Mouse (Mus musculus): Measurements from ENCODE around the gene Hspb6. TPM values are rescaled to one million over a fixed set of nuclear protein-coding genes. Genes with fewer than 3 reads are reported as not detected.
A peak's percentile ranks its signal among the peaks of the same experiment; 100 is the strongest.

Gene Hspb6
- polyA plus RNA-seq, 1 experiment from 2014 or later, result 5.3 TPM

- peaks cover 100% of the 10 kb centered on the region for H3K36me3 ChIP-seq
- no peak overlapping the region for H3K4me3 ChIP-seq
- H3K9me3 ChIP-seq, result no peaks in the 10 kb centered on the region
- no peaks in the 10 kb centered on the region for H3K4me1 ChIP-seq (replicated peaks)
- no peak for DNase-seq (ENCODE audit: low spot score)
- no peaks in the 10 kb centered on the region for H3K27me3 ChIP-seq (ENCODE audit: insufficient read depth, poor library complexity, severe bottlenecking)
- 94% methylated on average over 8 of the region's 8 CpGs for WGBS
- H3K27ac ChIP-seq, result no peak overlapping the region
Measured at GRCm38 (mm10) chr7:30579950-30580349, 28.0 kb downstream of the Hspb6 start.

GRCm38 (mm10) chr7:30581547-30581946 lies 29.6 kb downstream of the Hspb6 start:
- Histone ChIP-seq H3K4me1 (replicated peaks) (peaks cover 3% of the 10 kb centered on the region), H3K4me3 (no peak overlapping the region), H3K9me3 (no peaks in the 10 kb centered on the region), H3K27ac (no peak overlapping the region), H3K27me3 (ENCODE audit: insufficient read depth, poor library complexity, severe bottlenecking) (no peaks in the 10 kb centered on the region), H3K36me3 (peaks cover 100% of the 10 kb centered on the region)
- WGBS, result 96% methylated on average over 16 of the region's 16 CpGs
- no peak for DNase-seq (ENCODE audit: low spot score)

DNA sequence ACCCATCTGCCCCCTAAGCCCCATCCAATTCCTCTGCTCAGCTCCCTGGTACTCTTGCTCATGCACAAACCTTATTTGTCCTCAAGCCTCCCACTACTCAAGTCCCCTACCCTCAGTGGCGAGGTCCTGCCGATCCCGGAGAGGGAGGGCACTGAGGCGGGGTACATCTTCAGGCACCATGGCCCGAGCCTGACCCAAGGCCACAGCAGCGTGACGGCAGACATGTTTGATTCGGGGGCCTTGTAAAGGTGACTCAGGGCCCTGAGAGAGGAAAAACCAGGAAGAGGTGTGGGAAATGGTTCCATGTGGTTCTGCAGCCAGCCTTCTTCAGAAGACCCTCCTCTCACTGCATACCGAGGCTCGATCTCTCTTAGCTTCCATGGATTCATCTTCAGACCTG lies 32.4 kb downstream of the Hspb6 start:
- 94% methylated on average over 10 of the region's 10 CpGs for WGBS
- H3K36me3 ChIP-seq, result peaks cover 77% of the 10 kb centered on the region

GRCm38 (mm10) chr7:30585170-30585569 lies 33.2 kb downstream of the Hspb6 start:
- peaks cover 26% of the 10 kb centered on the region for H3K4me1 ChIP-seq (replicated peaks)
- 0 out of 2 replicates have a peak overlapping the region, but pooled peaks have one; percentile 1 for H3K4me3 ChIP-seq
- H3K36me3 ChIP-seq, result peaks cover 69% of the 10 kb centered on the region
- 95% methylated on average over 7 of the region's 7 CpGs for WGBS
- no peaks in the 10 kb centered on the region for H3K27me3 ChIP-seq (ENCODE audit: insufficient read depth, poor library complexity, severe bottlenecking)
- DNase-seq (ENCODE audit: low spot score), result no peak
- H3K9me3 ChIP-seq, result no peaks in the 10 kb centered on the region
- no peak overlapping the region for H3K27ac ChIP-seq

More for the DNA sequence above, 32.4 kb downstream of the Hspb6 start:
- H3K27me3 ChIP-seq (ENCODE audit: insufficient read depth, poor library complexity, severe bottlenecking), result no peaks in the 10 kb centered on the region
- no peaks in the 10 kb centered on the region for H3K9me3 ChIP-seq
- no peak overlapping the region for H3K4me3 ChIP-seq
- peaks cover 20% of the 10 kb centered on the region for H3K4me1 ChIP-seq (replicated peaks)
- no peak for DNase-seq (ENCODE audit: low spot score)
- no peak overlapping the region for H3K27ac ChIP-seq

DNA sequence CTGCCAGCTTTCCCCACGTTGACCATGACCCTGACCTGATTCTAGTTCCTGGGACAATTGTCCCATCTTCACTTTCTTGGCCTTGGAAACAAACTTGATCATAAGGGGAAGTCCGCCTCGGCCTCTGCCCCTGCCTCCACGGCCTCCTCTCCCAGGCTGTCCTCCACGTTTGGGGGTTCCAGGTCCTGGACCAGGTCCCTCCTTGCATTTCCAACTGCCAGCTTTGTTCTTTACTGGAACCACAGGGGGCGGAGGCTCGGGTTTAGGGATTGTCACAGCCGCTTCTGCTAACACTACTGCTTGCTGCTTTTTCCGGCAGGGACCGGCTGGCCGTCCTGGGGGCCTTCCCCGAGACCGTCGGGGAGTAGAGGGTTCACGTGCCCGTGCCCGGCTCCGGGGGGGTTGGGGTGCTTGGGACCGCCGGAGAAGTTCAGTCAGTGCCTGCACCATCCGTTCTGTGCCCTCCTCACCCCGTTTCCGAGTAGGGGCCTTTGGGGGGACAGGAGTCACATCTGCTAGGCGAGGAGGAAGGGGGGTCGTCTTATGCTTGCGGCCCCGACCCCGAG lies 34.6 kb downstream of the Hspb6 start:
- Histone ChIP-seq H3K27ac (peak overlapping the region; percentile 99), H3K9me3 (no peaks in the 10 kb centered on the region), H3K36me3 (peaks cover 55% of the 10 kb centered on the region), H3K4me3 (peak overlapping the region; percentile 99), H3K4me1 (replicated peaks) (peaks cover 29% of the 10 kb centered on the region), H3K27me3 (ENCODE audit: insufficient read depth, poor library complexity, severe bottlenecking) (no peaks in the 10 kb centered on the region)
- WGBS, result 89% methylated on average over 28 of the region's 28 CpGs
- DNase-seq (ENCODE audit: low spot score), result no peak

DNA sequence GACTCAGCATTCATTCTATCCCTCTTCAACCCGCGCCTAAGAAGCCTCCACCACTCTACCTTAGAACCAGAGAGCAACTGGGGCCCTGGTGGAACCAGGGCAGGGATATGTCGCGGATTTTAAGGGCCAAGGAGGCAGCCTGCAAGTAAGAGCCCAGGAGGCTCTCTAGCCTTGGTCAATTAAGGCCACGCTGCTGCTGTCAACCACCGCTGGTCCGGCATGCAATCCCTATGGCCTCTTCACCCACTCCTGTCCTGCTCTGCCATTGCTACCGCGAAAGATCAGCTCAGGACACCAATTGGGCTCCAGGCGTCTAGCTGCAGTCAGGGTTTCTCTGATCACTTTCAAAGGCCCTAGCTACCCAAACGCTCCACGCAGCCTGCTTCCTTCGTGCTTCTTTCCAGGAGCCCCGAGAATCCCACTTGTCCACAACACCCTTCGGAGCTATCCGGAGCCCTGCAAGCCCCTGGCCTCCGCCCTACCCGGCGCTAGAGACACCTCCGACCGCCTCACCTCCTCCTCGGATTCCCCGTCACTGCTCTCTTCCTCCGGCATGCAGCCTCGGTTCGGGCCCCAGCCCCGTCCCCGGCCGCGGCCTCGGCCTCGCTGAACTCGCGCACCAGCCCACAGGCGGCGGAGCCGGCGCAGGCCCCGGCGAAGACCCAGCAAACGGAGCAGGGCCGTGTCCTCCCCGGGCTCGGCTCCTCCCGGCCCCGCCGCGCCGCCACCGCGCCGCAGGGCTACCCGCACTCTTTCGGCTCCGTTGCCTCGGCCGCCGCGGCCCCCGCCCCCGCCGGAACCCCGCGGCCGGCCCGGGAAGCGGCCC lies 36.1 kb downstream of the Hspb6 start:
- Histone ChIP-seq H3K9me3 (no peaks in the 10 kb centered on the region), H3K4me3 (peak overlapping the region; percentile 99), H3K4me1 (replicated peaks) (peaks cover 29% of the 10 kb centered on the region), H3K36me3 (peaks cover 40% of the 10 kb centered on the region), H3K27me3 (ENCODE audit: insufficient read depth, poor library complexity, severe bottlenecking) (no peaks in the 10 kb centered on the region), H3K27ac (peak overlapping the region; percentile 99)
- no peak for DNase-seq (ENCODE audit: low spot score)
- under 1% methylated on average over 67 of the region's 67 CpGs for WGBS

- Histone ChIP-seq H3K4me1 (replicated peaks) (peaks cover 33% of the 10 kb centered on the region), H3K9me3 (no peaks in the 10 kb centered on the region), H3K36me3 (peaks cover 32% of the 10 kb centered on the region), H3K27ac (peak within 1 kb of the TSS; percentile 99), H3K4me3 (peak within 1 kb of the TSS; percentile 99), H3K27me3 (ENCODE audit: insufficient read depth, poor library complexity, severe bottlenecking) (no peaks in the 10 kb centered on the region)
- under 1% methylated on average over 65 of the region's 68 CpGs for WGBS
- peak; percentile 98 for DNase-seq (ENCODE audit: low spot score)
Measured at GRCm38 (mm10) chr7:30588676-30589434, 36.9 kb downstream of the Hspb6 start, which contains the start of gene Kmt2b. Gene Kmt2b (minus strand): TSS chr7:30588726.

- Histone ChIP-seq H3K27me3 (ENCODE audit: insufficient read depth, poor library complexity, severe bottlenecking) (no peaks in the 10 kb centered on the region), H3K9me3 (no peaks in the 10 kb centered on the region), H3K36me3 (peaks cover 24% of the 10 kb centered on the region), H3K4me1 (replicated peaks) (peaks cover 33% of the 10 kb centered on the region), H3K4me3 (peak overlapping the region; percentile 99), H3K27ac (peak overlapping the region; percentile 99)
- DNase-seq (ENCODE audit: low spot score), result peak; percentile 90
- 31% methylated on average over 40 of the region's 40 CpGs for WGBS
Measured at GRCm38 (mm10) chr7:30589435-30590301, 37.7 kb downstream of the Hspb6 start.

DNA sequence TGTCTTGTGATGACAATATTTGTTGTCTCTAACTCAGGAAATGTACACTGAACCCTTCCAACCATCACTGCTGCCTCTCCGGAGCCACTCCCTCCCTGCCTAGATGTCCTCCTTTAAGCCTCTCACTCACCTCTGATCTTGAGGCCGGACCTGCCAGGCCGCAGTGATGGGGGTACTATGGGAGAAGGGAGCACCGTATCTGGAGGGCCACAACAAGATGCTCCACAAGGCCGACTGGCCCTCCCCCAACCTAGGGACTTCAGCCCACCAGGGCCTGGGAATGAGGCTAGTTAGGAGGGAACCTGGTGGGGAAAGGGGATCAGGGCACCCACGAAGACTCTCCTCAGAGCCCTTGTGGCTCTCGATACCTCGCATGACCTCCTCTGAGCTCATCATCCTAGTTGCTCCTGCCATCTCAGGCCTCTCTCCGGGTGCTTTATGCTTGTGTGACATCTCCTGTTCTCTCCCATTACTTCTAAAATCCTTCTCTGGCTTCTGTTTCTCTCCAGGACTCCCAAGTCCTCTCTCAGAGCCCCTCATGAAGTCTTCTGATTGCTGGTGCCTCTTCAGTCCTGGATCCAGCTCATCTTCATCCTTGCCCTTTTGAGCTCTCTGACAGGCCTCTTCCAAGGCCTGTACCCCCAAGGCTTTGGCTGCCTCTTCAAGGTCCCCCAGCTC lies 39.1 kb downstream of the Hspb6 start:
- 84% methylated on average over 9 of the region's 9 CpGs for whole genome bisulfite sequencing
- Histone ChIP-seq H3K9me3 (no peaks in the 10 kb centered on the region), H3K4me3 (no peak overlapping the region), H3K27ac (peak overlapping the region; percentile 23; the same call in 1 of the 2 replicates), H3K27me3 (ENCODE audit: insufficient read depth, poor library complexity, severe bottlenecking) (no peaks in the 10 kb centered on the region), H3K4me1 (replicated peaks) (peaks cover 39% of the 10 kb centered on the region), H3K36me3 (peaks cover 10% of the 10 kb centered on the region)
- no peak for DNase-seq (ENCODE audit: low spot score)

DNA sequence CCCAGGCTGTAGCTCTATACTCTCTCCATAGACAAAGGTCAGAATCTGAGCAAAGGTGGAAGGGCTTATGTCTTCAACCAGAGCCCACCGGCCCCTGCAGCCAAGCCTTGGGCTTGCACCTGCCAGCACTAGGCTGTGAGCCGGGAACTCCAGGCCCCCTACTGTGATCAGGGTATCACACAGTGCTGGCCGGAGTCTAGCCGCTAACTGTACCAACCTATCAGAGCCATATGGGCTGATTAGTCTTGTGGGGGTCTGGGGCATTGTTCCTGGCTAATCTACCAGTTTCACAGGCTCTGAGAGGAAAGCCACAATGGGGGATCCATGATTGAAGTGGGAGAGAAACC lies 39.6 kb downstream of the Hspb6 start:
- Histone ChIP-seq H3K36me3 (peaks cover 5% of the 10 kb centered on the region), H3K9me3 (no peaks in the 10 kb centered on the region), H3K27me3 (ENCODE audit: insufficient read depth, poor library complexity, severe bottlenecking) (no peaks in the 10 kb centered on the region), H3K27ac (peak overlapping the region; percentile 23; the same call in 1 of the 2 replicates), H3K4me3 (no peak overlapping the region), H3K4me1 (replicated peaks) (peaks cover 36% of the 10 kb centered on the region)
- DNase-seq (ENCODE audit: low spot score), result no peak
- 52% methylated on average over 4 of the region's 4 CpGs for WGBS

DNA sequence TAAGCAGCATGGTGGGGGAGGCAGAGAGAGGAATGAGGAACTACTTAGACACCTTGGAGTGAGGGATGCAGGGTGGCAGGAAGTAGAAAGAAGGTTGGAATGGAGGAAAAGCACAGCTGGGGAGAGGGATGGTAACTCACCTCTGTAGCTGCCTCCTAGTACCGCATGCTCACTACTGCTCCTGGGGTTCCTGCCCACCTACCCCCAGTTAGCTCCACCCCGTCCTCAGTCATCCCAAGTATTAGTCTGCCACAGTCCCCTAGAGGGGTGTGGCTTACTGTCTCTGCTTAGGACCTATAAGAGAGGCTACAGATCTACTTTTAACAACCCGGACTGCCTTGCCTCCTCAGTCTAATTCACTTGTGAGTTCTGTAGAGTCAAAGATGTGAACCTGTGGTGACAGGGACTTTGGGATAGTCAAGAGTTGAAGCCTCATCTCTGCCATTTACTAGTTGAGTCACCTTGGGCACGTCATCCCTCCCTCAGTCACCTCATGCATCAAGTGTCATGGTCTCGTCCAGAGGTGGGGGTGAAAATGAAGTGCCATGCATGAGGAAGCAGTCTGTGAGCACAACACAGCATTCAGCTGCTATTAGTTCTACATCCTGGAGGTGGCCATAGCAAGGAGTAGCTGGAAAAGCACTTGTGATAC lies 40.9 kb downstream of the Hspb6 start:
- H3K4me3 ChIP-seq, result no peak overlapping the region
- 56% methylated on average over 5 of the region's 5 CpGs for WGBS
- peaks cover 23% of the 10 kb centered on the region for H3K4me1 ChIP-seq (replicated peaks)
- no peaks in the 10 kb centered on the region for H3K9me3 ChIP-seq
- no peak overlapping the region for H3K27ac ChIP-seq
- no peaks in the 10 kb centered on the region for H3K27me3 ChIP-seq (ENCODE audit: insufficient read depth, poor library complexity, severe bottlenecking)
- H3K36me3 ChIP-seq, result no peaks in the 10 kb centered on the region
- no peak for DNase-seq (ENCODE audit: low spot score)
